Mouse (Mus musculus) hindbrain, embryonic 11.5 days (tissue): ENCODE data around the gene Smchd1. TPM values are rescaled to one million over a fixed set of nuclear protein-coding genes. Genes with fewer than 3 reads are reported as not detected.
"Not testable (repeated sequence)": the region's sequence is repeated elsewhere in the genome, so short reads cannot be mapped to it uniquely, and the experiment has no call there.

Experiments
- ATAC-seq: fragments of 200-750 bp; cut with Nextera tagmentation; 2 replicates; pipeline ENCODE4 v1.8.0; 2017; ENCODE audit warnings: mild to moderate bottlenecking, moderate TSS enrichment, moderate library complexity; ENCODE audit not compliant: low FRiP score
- DNase-seq: peaks from one replicate; pipeline ENCODE4 v3.0.0-alpha.2; 2015; ENCODE audit warnings: low spot score
- H3K27ac ChIP-seq: fragments of 300-500 bp; sonication (generic); 2 replicates; pipeline ENCODE4 v1.5.1; 2014; ENCODE audit warnings: mild to moderate bottlenecking, low read depth, low read length
- H3K27me3 ChIP-seq: fragments of 300-500 bp; sonication (generic); 2 replicates; pipeline ENCODE4 v1.6.1; 2014; ENCODE audit warnings: mild to moderate bottlenecking, low read length, moderate library complexity, mixed read lengths; ENCODE audit not compliant: control insufficient read depth, insufficient read depth
- H3K36me3 ChIP-seq: fragments of 300-500 bp; sonication (generic); 2 replicates; pipeline ENCODE4 v1.6.1; 2014; ENCODE audit warnings: mild to moderate bottlenecking, low read length, moderate library complexity, mixed read lengths; ENCODE audit not compliant: control insufficient read depth, insufficient read depth
- H3K4me1 ChIP-seq: fragments of 300-500 bp; sonication (generic); replicated peaks from 2 replicates; pipeline ENCODE4 v1.6.1; 2014; ENCODE audit warnings: low read length, mixed read lengths; ENCODE audit not compliant: control insufficient read depth, insufficient read depth
- H3K4me2 ChIP-seq: fragments of 300-500 bp; sonication (generic); replicated peaks from 2 replicates; pipeline ENCODE4 v1.6.1; 2014; ENCODE audit warnings: mild to moderate bottlenecking, low read depth, low read length
- H3K4me3 ChIP-seq: fragments of 300-500 bp; sonication (generic); 2 replicates; pipeline ENCODE4 v1.5.1; 2014; ENCODE audit warnings: low read depth, low read length
- H3K9ac ChIP-seq: fragments of 300-500 bp; sonication (generic); 2 replicates; pipeline ENCODE4 v1.6.1; 2014; ENCODE audit warnings: low read depth, low read length
- H3K9me3 ChIP-seq: fragments of 300-500 bp; sonication (generic); 2 replicates; pipeline ENCODE4 v1.6.1; 2016; ENCODE audit warnings: low read length; ENCODE audit not compliant: control insufficient read depth
- WGBS: fragments of 180-500 bp; shearing (Covaris S2); extraction: QIAGEN DNeasy Blood & Tissue Kit; methylation state at CpG from one replicate; pipeline ENCODE4 v1.1.7; 2014; 5-methylcytosine and 5-hydroxymethylcytosine counted together
- polyA plus RNA-seq: library from polyadenylated mRNA; unstranded; fragments of >200 nt; fragmentation: Nextera tagmentation; extraction: Ambion mirVana; gene quantifications from 2 replicates; pipeline ENCODE4 v1.2.1, GENCODE M21; 2014

The Smchd1 gene
- polyA plus RNA-seq, 1 experiment from 2014 or later, result 91.1 TPM

DNA sequence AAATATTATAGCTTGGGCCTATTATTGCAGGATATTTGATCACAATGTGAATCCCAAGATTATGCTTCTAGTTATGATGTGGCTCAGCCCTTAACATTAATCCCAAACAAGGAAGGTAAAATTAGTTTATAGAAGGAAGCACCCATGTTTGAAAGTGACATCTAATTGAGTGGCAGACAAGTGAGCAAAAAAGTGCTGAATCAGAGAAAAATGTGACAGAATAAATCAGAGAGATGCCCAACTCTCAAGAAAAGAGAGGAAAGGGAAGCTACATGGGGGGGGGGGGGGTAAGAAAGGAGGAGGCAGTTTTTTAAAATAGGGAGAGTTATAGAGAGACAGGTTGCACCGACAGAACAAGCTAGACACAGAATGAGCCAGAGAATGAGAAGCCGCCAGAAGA is 3.9 kb downstream of the Smchd1 start:
- Histone ChIP-seq H3K4me1 (0 out of 2 replicates have a peak, but pooled peaks cover 2% of the 10 kb centered on the region), H3K4me2 (no peak overlapping the region), H3K4me3 (no peak overlapping the region), H3K9me3 (no peaks in the 10 kb centered on the region), H3K27me3 (no peaks in the 10 kb centered on the region), H3K27ac (no peak overlapping the region), H3K9ac (no peak overlapping the region), H3K36me3 (no peaks in the 10 kb centered on the region)
- 91% methylated on average over 2 of the region's 2 CpGs for WGBS
- DNase-seq (no peak), ATAC-seq (no peak)

DNA sequence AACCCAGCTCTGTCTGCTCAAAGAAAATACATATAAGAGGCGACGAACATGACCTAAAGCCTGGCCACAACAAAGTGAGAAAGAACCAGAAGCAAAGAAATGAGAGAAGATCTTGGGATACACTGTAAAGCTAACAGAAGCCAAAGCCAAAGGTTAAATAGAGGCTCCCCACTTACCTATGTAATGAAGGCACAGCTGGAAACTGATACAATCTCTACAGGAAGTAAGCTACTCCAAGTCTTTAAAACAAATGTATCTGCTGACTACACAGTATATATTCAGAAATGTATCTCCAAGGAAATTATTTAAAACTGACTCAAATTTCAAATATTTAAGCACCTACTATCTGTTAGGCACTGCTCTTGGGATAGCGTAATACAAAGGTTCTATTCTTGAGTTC is 14.8 kb downstream of the Smchd1 start:
- peaks cover 6% of the 10 kb centered on the region for H3K36me3 ChIP-seq
- H3K4me2 ChIP-seq, result no peak overlapping the region
- no peak overlapping the region for H3K4me3 ChIP-seq
- H3K27me3 ChIP-seq, result no peaks in the 10 kb centered on the region
- H3K9me3 ChIP-seq, result no peaks in the 10 kb centered on the region
- no peak overlapping the region for H3K9ac ChIP-seq
- H3K4me1 ChIP-seq, result no peaks in the 10 kb centered on the region
- H3K27ac ChIP-seq, result no peak overlapping the region
- no peak for ATAC-seq
- 84% methylated on average over 3 of the region's 3 CpGs for WGBS
- DNase-seq, result no peak

DNA sequence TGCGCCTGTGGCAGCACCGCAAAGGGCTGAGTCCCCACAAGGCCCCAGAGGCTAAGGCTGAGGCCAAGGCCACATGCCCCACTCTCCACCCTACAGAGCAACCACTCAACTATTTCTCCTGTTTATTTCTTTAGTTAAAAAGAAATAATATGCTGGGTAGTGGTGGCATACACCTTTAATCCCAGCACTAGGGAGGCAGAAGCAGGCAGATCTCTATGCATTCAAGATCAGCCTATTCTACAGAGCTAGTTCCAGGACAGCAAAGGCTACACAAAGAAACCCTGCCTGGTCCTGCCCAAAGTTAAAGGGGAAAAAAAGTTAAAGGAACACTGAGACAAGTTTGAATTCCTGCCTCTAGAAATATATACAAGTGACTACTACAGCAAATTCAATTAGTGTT is 15.3 kb downstream of the Smchd1 start, which contains the start of gene Gm4707:
Gm4707 (minus strand) TSS at position 101 of the 400 bp plus-strand sequence.
- H3K27ac ChIP-seq, result no peak within 1 kb of the TSS
- H3K4me1 ChIP-seq, result no peaks in the 10 kb centered on the region
- no peaks in the 10 kb centered on the region for H3K27me3 ChIP-seq
- H3K9ac ChIP-seq, result no peak within 1 kb of the TSS
- no peak for DNase-seq
- no peak within 1 kb of the TSS for H3K4me2 ChIP-seq
- H3K36me3 ChIP-seq, result peaks cover 6% of the 10 kb centered on the region
- no peak within 1 kb of the TSS for H3K4me3 ChIP-seq
- ATAC-seq, result no peak
- 97% methylated on average over 2 of the region's 2 CpGs for WGBS
- H3K9me3 ChIP-seq, result no peaks in the 10 kb centered on the region

DNA sequence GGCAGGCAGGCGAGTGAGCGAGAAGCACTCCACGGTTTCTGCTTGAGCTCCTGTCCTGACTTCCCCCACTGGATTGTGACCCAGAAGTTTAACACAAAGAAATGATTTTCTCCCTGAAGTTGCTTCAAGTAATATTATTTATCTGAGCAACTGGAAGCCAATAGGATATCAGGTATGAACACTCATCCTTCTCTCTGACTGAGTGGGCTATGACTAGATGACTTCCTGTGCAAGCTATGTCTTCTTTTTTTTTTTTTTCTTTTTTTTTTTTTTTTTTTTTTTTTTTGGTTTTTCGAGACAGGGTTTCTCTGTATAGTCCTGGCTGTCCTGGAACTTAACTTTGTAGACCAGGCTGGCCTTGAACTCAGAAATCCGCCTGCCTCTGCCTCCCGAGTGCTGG is 17.8 kb downstream of the Smchd1 start:
- H3K27me3 ChIP-seq, H3K4me1 ChIP-seq, DNase-seq, ATAC-seq, H3K9ac ChIP-seq, H3K36me3 ChIP-seq, H3K4me2 ChIP-seq, H3K4me3 ChIP-seq, H3K27ac ChIP-seq, H3K9me3 ChIP-seq: not testable (repeated sequence)
- WGBS, result 96% methylated on average over 5 of the region's 6 CpGs

DNA sequence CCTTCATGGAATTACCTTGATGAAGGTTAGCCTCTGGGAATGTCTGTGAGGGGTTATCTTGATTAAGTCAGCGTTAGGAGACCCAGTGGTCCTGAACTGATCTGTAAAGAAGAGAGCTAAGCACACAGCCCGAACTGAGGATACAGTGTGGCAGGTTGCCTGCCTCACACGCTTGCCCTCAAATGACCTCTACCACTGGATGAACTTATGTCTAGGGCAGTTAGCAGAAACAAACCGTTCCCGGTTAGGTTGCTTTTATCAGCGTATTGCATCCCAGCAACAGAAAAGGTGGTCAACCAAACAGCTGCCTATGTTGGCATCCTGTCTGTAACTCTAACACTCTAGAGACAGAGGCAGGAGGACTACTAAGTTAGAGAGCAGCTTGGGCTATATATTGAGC is 30.0 kb downstream of the Smchd1 start:
- H3K9me3 ChIP-seq, result no peaks in the 10 kb centered on the region
- H3K9ac ChIP-seq, result no peak overlapping the region
- no peak overlapping the region for H3K4me2 ChIP-seq
- 96% methylated on average over 6 of the region's 6 CpGs for WGBS
- ATAC-seq (no peak), DNase-seq (no peak)
- no peaks in the 10 kb centered on the region for H3K36me3 ChIP-seq
- H3K4me3 ChIP-seq, result no peak overlapping the region
- H3K27ac ChIP-seq, result no peak overlapping the region
- H3K27me3 ChIP-seq, result no peaks in the 10 kb centered on the region
- H3K4me1 ChIP-seq, result no peaks in the 10 kb centered on the region

DNA sequence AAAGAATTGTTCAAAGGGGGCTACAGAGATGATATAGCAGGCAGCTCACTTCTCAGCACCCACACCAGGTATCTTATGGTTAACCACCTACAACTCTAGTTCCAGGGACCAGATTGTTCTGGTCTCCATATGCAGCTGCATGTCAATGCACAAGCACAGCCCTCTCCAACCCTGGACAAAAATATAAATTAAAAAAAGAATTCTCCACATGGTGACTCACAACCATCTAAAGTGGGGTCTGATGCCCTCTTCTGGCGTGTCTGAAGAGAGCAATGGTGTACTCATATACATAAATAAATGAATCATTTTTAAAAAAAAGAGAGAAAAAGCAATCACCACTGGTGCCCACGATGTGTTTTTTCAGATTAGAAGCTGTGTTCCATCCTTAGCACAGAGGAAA is 30.4 kb downstream of the Smchd1 start:
- DNase-seq (no peak), ATAC-seq (no peak)
- Histone ChIP-seq H3K9me3 (no peaks in the 10 kb centered on the region), H3K9ac (no peak overlapping the region), H3K36me3 (no peaks in the 10 kb centered on the region), H3K4me2 (no peak overlapping the region), H3K27ac (no peak overlapping the region), H3K4me1 (no peaks in the 10 kb centered on the region), H3K4me3 (no peak overlapping the region), H3K27me3 (no peaks in the 10 kb centered on the region)
- 90% methylated on average over 2 of the region's 2 CpGs for WGBS

DNA sequence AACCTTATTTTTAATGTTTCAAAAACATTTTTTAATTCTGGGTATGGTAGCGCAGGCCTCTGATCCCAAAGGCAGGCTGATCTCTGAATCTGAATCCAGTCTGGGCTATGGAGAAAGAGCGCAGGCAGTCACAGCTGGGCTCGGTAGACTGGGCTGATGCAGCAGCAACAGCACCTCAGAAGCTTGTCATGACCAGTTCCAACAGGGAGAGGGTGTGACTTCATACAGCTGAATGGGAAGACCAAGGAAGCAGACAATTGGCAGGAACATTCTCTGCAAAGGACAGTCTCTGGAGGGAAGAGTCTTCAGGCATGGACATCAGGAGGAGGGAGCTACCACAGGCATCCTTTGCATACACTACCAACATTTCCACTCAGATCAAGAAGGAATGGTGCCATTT is 31.0 kb downstream of the Smchd1 start:
- no peak for ATAC-seq
- Histone ChIP-seq H3K36me3 (no peaks in the 10 kb centered on the region), H3K4me2 (no peak overlapping the region), H3K4me1 (no peaks in the 10 kb centered on the region), H3K27me3 (no peaks in the 10 kb centered on the region), H3K9me3 (no peaks in the 10 kb centered on the region), H3K27ac (no peak overlapping the region), H3K9ac (no peak overlapping the region), H3K4me3 (no peak overlapping the region)
- no peak for DNase-seq
- WGBS, result 95% methylated on average over 3 of the region's 3 CpGs

DNA sequence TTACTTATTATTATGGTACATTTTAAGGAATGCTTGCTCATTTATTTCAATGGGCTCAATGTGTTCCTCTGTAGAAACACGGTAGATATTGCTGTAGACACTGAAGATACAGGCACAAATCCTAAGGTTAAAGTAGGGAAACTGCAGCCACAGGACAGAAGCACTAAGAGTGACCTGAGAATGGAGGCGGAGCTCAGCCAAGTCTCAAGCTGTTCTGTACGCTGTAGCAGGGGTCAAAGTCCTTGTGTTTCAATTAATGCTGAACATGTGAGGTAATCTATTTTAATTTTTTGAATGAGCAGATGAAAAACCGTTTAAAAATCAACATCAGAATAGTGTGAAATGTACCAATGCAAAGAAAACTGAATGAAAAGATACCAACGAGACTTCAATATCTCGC is 31.9 kb downstream of the Smchd1 start:
- Histone ChIP-seq H3K9me3 (no peaks in the 10 kb centered on the region), H3K4me3 (no peak overlapping the region), H3K27ac (no peak overlapping the region), H3K36me3 (no peaks in the 10 kb centered on the region), H3K9ac (no peak overlapping the region), H3K4me2 (no peak overlapping the region), H3K27me3 (no peaks in the 10 kb centered on the region), H3K4me1 (no peaks in the 10 kb centered on the region)
- ATAC-seq, result no peak
- DNase-seq, result no peak
- 93% methylated on average over 6 of the region's 6 CpGs for WGBS

DNA sequence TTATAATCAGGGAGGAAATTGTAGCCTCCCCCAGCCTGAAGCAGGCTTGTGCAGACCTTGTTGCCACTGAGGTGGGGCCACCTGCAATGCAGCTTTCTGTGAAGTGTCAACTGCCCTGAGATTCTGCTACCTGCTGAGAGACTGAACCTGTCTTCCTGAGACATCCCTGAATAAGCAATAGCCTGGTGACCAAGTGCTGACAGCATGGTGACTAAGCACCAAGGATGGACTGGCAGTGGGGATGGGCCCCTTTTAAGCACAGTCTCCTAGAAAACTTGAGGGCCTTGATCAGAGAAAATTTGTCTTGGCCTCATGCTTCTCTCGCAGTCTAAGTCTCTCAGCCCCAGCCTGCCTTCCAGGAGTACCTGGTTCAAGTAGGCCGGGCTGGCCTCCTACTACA is 52.6 kb downstream of the Smchd1 start:
- not testable (repeated sequence) for H3K4me2 ChIP-seq
- peaks cover 17% of the 10 kb centered on the region for H3K36me3 ChIP-seq

More for the DNA sequence above, 52.6 kb downstream of the Smchd1 start:
- DNase-seq, H3K4me1 ChIP-seq, H3K4me3 ChIP-seq, H3K9ac ChIP-seq, H3K9me3 ChIP-seq, ATAC-seq, H3K27ac ChIP-seq, H3K27me3 ChIP-seq: not testable (repeated sequence)
- WGBS, result 98% methylated on average over 2 of the region's 2 CpGs
